Mouse (Mus musculus) stomach, embryonic 16.5 days (tissue): ENCODE data around the gene Rpl9-ps1. TPM values are rescaled to one million over a fixed set of nuclear protein-coding genes. Genes with fewer than 3 reads are reported as not detected.

Source experiments
- ATAC-seq: fragments of 200-750 bp; cut with Nextera tagmentation; 2 replicates; pipeline ENCODE4 v1.8.0; 2017; ENCODE audit warnings: moderate number of reproducible peaks, moderate TSS enrichment; ENCODE audit not compliant: insufficient read depth, low FRiP score
- H3K27ac ChIP-seq: fragments of 300-500 bp; sonication (generic); 2 replicates; pipeline ENCODE4 v1.5.1; 2014; ENCODE audit warnings: low read length
- H3K27me3 ChIP-seq: fragments of 300-500 bp; sonication (generic); 2 replicates; pipeline ENCODE4 v1.6.1; 2014; ENCODE audit warnings: low read length, control low read depth, mixed read lengths; ENCODE audit not compliant: control insufficient read depth, insufficient read depth
- H3K36me3 ChIP-seq: fragments of 300-500 bp; sonication (generic); 2 replicates; pipeline ENCODE4 v1.6.1; 2014; ENCODE audit warnings: low read length; ENCODE audit not compliant: control insufficient read depth, insufficient read depth
- H3K4me1 ChIP-seq: fragments of 300-500 bp; sonication (generic); 2 replicates; pipeline ENCODE4 v1.6.1; 2014; ENCODE audit warnings: low read length, control low read depth, mixed read lengths; ENCODE audit not compliant: control insufficient read depth, insufficient read depth
- H3K4me2 ChIP-seq: fragments of 300-500 bp; sonication (generic); 2 replicates; pipeline ENCODE4 v1.6.1; 2014; ENCODE audit warnings: low read depth, low read length, mixed read lengths
- H3K4me3 ChIP-seq: fragments of 300-500 bp; sonication (generic); replicated peaks from 2 replicates; pipeline ENCODE4 v1.5.1; 2014; ENCODE audit warnings: mild to moderate bottlenecking, low read length
- H3K9ac ChIP-seq: fragments of 300-500 bp; sonication (generic); 2 replicates; pipeline ENCODE4 v1.6.1; 2014; ENCODE audit warnings: low read length
- H3K9me3 ChIP-seq: fragments of 300-500 bp; sonication (generic); replicated peaks from 2 replicates; pipeline ENCODE4 v1.6.1; 2016; ENCODE audit warnings: low read length, control low read depth; ENCODE audit not compliant: control insufficient read depth
- WGBS: fragments of 180-500 bp; shearing (Covaris S2); extraction: QIAGEN DNeasy Blood & Tissue Kit; methylation state at CpG from one replicate; pipeline ENCODE4 v1.1.7; 2014; 5-methylcytosine and 5-hydroxymethylcytosine counted together
- polyA plus RNA-seq: library from polyadenylated mRNA; unstranded; fragments of >200 nt; fragmentation: Nextera tagmentation; extraction: Ambion mirVana; gene quantifications from 2 replicates; pipeline ENCODE4 v1.2.1, GENCODE M21; 2015

Rpl9-ps1 gene
- polyA plus RNA-seq, 1 experiment from 2014 or later: not detected

DNA sequence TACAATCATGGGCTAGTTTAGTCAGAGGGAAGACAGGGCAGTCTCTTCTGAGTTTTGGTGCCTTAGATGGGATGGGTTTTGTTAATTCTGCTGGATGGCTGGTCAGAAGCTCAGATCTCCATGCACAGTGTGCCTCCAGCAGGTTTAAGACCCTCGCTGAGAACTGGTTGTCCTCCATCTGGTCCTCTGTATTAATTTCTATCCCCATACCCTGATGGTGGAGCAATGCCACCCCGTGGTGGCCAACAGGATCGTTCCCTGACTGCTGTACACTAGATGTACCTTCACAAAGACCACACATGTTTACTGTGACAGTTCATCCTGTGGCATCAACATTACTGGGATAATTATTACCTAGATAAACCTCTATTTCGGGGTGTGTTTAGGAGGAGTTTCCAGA lies 12.7 kb downstream of the Rpl9-ps1 start:
- Histone ChIP-seq H3K36me3 (no peaks in the 10 kb centered on the region), H3K9ac (no peak overlapping the region), H3K27ac (no peak overlapping the region), H3K27me3 (no peaks in the 10 kb centered on the region), H3K9me3 (no peaks in the 10 kb centered on the region), H3K4me3 (no peak overlapping the region), H3K4me1 (no peaks in the 10 kb centered on the region), H3K4me2 (no peak overlapping the region)
- ATAC-seq: no peak
- WGBS: 58% methylated on average over 4 of the region's 4 CpGs

DNA sequence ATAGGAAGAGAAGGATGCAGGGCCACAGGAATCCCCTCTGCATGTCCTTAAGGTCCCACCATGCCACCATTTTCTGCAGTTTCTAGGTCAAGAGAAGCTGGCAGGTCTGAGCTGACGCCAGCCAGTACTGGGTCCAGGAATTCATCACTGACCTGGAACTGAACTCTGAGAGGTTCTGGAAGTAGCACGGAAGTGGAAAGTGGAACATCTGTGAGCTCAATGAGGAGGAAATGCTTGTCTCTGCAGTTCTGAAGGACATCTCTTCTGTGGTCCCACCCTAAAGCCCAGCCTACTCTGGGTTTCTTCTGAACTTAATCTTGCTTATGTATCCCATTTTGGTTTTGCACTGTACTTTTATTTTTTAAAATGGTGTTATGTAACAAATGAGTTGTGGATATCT lies 14.4 kb downstream of the Rpl9-ps1 start:
- no peak overlapping the region for H3K9ac ChIP-seq
- WGBS: 69% methylated on average over 2 of the region's 2 CpGs
- H3K4me2 ChIP-seq: no peak overlapping the region
- no peak overlapping the region for H3K4me3 ChIP-seq
- ATAC-seq: no peak
- H3K9me3 ChIP-seq: no peaks in the 10 kb centered on the region
- no peaks in the 10 kb centered on the region for H3K4me1 ChIP-seq
- no peak overlapping the region for H3K27ac ChIP-seq
- H3K27me3 ChIP-seq: no peaks in the 10 kb centered on the region
- H3K36me3 ChIP-seq: no peaks in the 10 kb centered on the region

DNA sequence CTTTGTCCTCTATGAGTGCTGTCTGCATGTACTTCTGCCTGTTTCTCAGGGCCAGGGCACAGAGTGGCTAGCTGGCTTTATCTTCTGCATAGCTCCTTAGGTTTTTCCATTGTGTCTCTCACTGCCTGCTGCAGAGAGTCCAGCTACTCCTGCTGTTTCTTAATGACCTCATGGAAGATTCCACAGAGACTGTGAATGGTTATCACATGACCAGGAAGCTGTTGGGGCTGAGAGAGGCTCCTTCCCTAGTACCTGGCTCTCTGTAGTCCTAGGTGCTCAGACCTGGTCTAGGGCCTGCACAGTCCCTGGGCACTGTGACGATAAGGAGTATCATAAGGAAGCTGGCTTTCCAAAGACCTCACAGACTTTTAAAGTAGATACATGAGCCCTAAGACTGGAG lies 14.8 kb downstream of the Rpl9-ps1 start:
- H3K4me3 ChIP-seq: no peak overlapping the region
- H3K4me1 ChIP-seq: no peaks in the 10 kb centered on the region
- 84% methylated on average over 1 of the region's 1 CpGs for WGBS
- ATAC-seq: no peak
- no peak overlapping the region for H3K4me2 ChIP-seq
- H3K9me3 ChIP-seq: no peaks in the 10 kb centered on the region
- no peaks in the 10 kb centered on the region for H3K27me3 ChIP-seq
- no peak overlapping the region for H3K27ac ChIP-seq
- no peak overlapping the region for H3K9ac ChIP-seq
- H3K36me3 ChIP-seq: no peaks in the 10 kb centered on the region

DNA sequence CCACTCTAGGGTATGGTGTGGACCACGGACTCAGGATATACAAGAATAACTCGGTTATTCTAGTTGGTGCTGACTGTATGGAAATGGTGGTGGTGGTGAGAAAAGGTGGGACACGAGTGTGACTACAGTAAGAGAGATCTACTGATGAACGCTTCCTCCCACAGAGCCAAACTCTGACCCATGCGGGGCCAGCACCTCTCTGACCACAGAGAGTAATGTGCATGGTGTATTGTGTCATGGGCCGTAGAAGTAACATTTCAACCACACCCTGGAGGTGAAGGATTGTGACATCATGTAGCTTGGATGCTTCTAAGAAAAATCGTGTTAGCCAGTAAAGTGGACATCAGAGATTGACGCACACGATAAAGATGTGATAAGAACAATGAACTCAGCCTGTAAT lies 16.6 kb downstream of the Rpl9-ps1 start:
- Histone ChIP-seq H3K9me3 (no peaks in the 10 kb centered on the region), H3K4me2 (no peak overlapping the region), H3K4me1 (no peaks in the 10 kb centered on the region), H3K36me3 (no peaks in the 10 kb centered on the region), H3K9ac (no peak overlapping the region), H3K27ac (no peak overlapping the region), H3K4me3 (no peak overlapping the region), H3K27me3 (no peaks in the 10 kb centered on the region)
- WGBS: 77% methylated on average over 9 of the region's 9 CpGs
- ATAC-seq: no peak

DNA sequence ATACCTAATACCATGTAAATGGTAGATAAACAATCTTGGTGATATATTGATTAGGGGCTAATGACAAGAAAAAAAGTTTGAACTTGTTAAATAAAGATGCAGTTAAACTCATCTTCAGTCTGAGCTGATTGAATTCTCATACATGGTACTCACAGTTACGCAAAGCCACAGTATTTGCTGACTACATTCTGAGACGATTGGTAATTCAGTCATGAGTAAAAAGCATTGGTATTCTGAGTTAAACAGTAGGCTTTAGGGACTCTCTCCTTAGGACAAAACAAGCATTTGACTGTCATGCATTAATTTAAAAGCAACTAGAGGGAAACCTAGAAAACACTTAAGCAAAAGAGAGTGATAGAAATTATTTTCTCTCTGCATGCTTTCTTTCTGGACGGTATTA lies 21.8 kb downstream of the Rpl9-ps1 start:
- no peak for ATAC-seq
- Histone ChIP-seq H3K27ac (no peak overlapping the region), H3K4me2 (no peak overlapping the region), H3K4me1 (no peaks in the 10 kb centered on the region), H3K9ac (no peak overlapping the region), H3K9me3 (no peaks in the 10 kb centered on the region), H3K36me3 (no peaks in the 10 kb centered on the region), H3K4me3 (no peak overlapping the region), H3K27me3 (no peaks in the 10 kb centered on the region)
- 86% methylated on average over 3 of the region's 3 CpGs for WGBS

DNA sequence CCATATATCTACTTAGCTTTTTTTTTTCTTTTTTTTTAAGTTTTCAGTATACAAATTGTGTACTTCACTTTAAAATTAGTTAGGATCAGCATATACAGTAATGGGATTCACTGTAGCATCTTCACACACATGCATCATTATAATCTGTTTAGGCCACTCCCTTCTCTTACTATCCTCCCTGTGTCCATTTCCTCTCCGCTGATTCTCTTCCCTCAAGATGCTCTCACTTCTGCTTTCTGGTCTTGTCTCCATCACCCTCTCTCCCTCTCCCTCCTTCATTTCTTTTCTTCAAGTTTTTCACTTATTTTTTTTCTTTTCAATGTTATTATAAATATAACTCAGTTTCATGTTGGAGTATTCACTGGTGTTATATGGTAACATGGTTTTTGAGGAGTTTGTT lies 26.4 kb downstream of the Rpl9-ps1 start:
- ATAC-seq: no peak
- H3K4me2 ChIP-seq: no peak overlapping the region
- H3K4me1 ChIP-seq: no peaks in the 10 kb centered on the region

DNA sequence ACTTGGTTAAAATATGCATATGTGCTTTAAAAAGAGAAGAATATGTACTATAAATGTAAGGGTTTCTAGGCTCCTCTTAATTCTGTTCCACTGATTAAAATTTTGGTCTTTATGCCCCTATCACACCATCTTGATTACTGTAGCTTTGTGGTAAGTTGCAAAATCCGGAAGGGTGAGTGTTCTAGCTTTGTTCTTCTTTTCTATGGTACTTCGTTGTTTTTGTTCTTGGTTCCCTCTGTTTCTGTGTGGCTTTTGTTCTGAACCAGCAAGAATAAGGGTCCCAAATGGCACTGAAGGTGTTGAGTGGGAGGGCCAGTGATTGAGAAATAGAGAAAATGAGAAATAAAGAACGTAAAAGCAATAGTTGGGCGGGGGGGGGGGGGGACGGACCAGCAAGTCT lies 27.2 kb downstream of the Rpl9-ps1 start:
- Histone ChIP-seq H3K4me2 (no peak overlapping the region), H3K27ac (no peak overlapping the region), H3K27me3 (no peaks in the 10 kb centered on the region), H3K36me3 (no peaks in the 10 kb centered on the region), H3K4me1 (no peaks in the 10 kb centered on the region), H3K9ac (no peak overlapping the region), H3K9me3 (no peaks in the 10 kb centered on the region), H3K4me3 (no peak overlapping the region)
- no peak for ATAC-seq
- 52% methylated on average over 5 of the region's 5 CpGs for WGBS

More for the DNA sequence above, 26.4 kb downstream of the Rpl9-ps1 start:
- 93% methylated on average over 1 of the region's 1 CpGs for WGBS
- Histone ChIP-seq H3K27ac (no peak overlapping the region), H3K27me3 (no peaks in the 10 kb centered on the region), H3K36me3 (no peaks in the 10 kb centered on the region), H3K4me3 (no peak overlapping the region), H3K9me3 (no peaks in the 10 kb centered on the region), H3K9ac (no peak overlapping the region)

DNA sequence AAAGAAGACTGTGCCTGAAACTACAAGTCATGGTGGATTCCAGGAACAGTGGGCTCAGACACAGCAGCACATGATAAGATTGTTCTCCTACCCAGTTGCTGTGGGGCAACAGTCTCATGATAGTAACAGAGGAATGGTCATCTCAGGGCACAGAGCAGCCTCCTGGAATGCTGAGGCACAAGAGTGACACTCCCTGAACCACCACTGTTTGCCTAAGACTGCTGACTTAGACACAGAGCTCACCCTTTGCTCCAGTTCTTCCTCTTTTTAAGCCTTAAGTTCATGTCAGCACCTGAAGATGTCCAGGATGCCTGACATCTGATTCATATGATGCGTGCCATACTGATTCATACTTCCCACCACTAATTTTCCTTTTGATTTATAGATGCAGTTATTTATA lies 28.8 kb downstream of the Rpl9-ps1 start:
- Histone ChIP-seq H3K4me2 (no peak overlapping the region), H3K9me3 (no peaks in the 10 kb centered on the region), H3K36me3 (no peaks in the 10 kb centered on the region), H3K4me1 (no peaks in the 10 kb centered on the region), H3K9ac (no peak overlapping the region), H3K27ac (no peak overlapping the region), H3K27me3 (no peaks in the 10 kb centered on the region), H3K4me3 (no peak overlapping the region)
- ATAC-seq: no peak
- 85% methylated on average over 1 of the region's 1 CpGs for WGBS

DNA sequence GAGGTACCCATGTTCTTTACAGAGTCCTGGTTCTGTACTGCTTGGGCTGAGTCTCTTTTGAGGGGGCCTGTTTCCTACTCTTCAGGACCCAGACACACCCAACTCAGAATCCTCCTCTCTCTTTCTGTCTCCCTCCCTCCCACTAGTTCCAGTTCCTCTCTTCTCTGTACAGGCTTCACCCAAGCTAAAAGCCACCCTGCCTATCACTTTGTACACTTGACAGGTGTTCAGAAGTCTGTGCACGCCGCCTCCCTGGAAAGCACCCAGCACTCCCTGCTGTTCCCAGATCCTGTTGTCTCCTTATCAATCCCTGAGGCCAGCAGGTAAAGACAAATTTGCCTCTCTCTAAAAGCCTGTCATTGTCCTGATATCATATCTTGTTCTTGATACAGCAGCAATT lies 34.5 kb downstream of the Rpl9-ps1 start:
- no peak for ATAC-seq
- WGBS: 40% methylated on average over 2 of the region's 2 CpGs
- Histone ChIP-seq H3K4me1 (no peaks in the 10 kb centered on the region), H3K27ac (no peak overlapping the region), H3K4me2 (no peak overlapping the region), H3K36me3 (no peaks in the 10 kb centered on the region), H3K27me3 (no peaks in the 10 kb centered on the region), H3K9ac (no peak overlapping the region), H3K4me3 (no peak overlapping the region), H3K9me3 (no peaks in the 10 kb centered on the region)

DNA sequence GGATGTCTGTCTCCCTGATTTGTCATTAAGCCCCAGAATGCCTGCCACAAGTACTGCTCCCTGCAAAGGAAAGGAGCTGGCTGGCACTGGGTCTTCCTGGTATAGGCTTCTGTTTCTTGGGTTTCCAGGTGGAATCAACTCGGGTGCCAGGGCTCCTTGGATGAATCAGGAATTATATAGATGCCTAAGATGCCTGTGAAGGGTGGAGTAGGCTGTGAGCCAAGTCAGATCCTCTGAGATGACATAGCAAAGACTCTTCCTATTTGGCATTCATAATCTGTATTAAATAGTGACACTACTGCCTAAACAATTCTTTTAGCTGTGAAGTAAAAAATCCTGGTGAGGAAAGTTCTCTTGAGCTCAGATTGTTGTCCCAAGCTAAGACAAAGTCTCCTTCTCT lies 39.0 kb downstream of the Rpl9-ps1 start:
- WGBS: 33% methylated on average over 1 of the region's 1 CpGs
- H3K4me3 ChIP-seq: no peak overlapping the region

More for the DNA sequence above, 39.0 kb downstream of the Rpl9-ps1 start:
- Histone ChIP-seq H3K4me1 (no peaks in the 10 kb centered on the region), H3K9me3 (no peaks in the 10 kb centered on the region), H3K36me3 (no peaks in the 10 kb centered on the region), H3K9ac (no peak overlapping the region), H3K27ac (no peak overlapping the region), H3K4me2 (no peak overlapping the region), H3K27me3 (no peaks in the 10 kb centered on the region)
- no peak for ATAC-seq
